Mouse (Mus musculus): ENCODE data around the gene Itih3. TPM values are rescaled to one million over a fixed set of nuclear protein-coding genes. Genes with fewer than 3 reads are reported as not detected.

The Itih3 gene
- polyA plus RNA-seq, 1 experiment from 2014 or later, result 74.2 TPM

Other genes starting within 250 kb of the Itih3 start
- gene Sfmbt1, start 208.9 kb downstream of the Itih3 start, polyA plus RNA-seq (2016; fragmentation: Nextera tagmentation; extraction: Ambion mirVana), result 17.1 and 18.7 TPM in 2 replicates
- gene Tmem110, start 98.2 kb downstream of the Itih3 start, polyA plus RNA-seq (2016; fragmentation: Nextera tagmentation; extraction: Ambion mirVana), result 16.1 and 17.3 TPM in 2 replicates
- 0.49 and 0.51 TPM in 2 replicates for gene Mustn1, start 44.6 kb downstream of the Itih3 start, polyA plus RNA-seq (2016; fragmentation: Nextera tagmentation; extraction: Ambion mirVana)
- gene Itih4, start 37.3 kb downstream of the Itih3 start, polyA plus RNA-seq (2016; fragmentation: Nextera tagmentation; extraction: Ambion mirVana), result 8.8 and 9.2 TPM in 2 replicates
- 20.1 and 21.2 TPM in 2 replicates for gene Itih1, start 19.5 kb upstream of the Itih3 start, polyA plus RNA-seq (2016; fragmentation: Nextera tagmentation; extraction: Ambion mirVana)
- 9.3 and 9.4 TPM in 2 replicates for gene Nek4, start 27.6 kb upstream of the Itih3 start, polyA plus RNA-seq (2016; fragmentation: Nextera tagmentation; extraction: Ambion mirVana)
- gene Glt8d1, start 77.6 kb upstream of the Itih3 start, polyA plus RNA-seq (2016; fragmentation: Nextera tagmentation; extraction: Ambion mirVana), result 23.5 and 23.9 TPM in 2 replicates
- 296 and 308 TPM in 2 replicates for gene Spcs1, start 77.9 kb upstream of the Itih3 start, polyA plus RNA-seq (2016; fragmentation: Nextera tagmentation; extraction: Ambion mirVana)
- 94.9 and 95.8 TPM in 2 replicates for gene Pbrm1, start 95.4 kb upstream of the Itih3 start, polyA plus RNA-seq (2016; fragmentation: Nextera tagmentation; extraction: Ambion mirVana)
- gene Gnl3, start 95.4 kb upstream of the Itih3 start, polyA plus RNA-seq (2016; fragmentation: Nextera tagmentation; extraction: Ambion mirVana), result 156 and 166 TPM in 2 replicates
- 95.4 and 103 TPM in 2 replicates for gene Smim4, start 205.2 kb upstream of the Itih3 start, polyA plus RNA-seq (2016; fragmentation: Nextera tagmentation; extraction: Ambion mirVana)
- 298 and 306 TPM in 2 replicates for gene Nt5dc2, start 207.3 kb upstream of the Itih3 start, polyA plus RNA-seq (2016; fragmentation: Nextera tagmentation; extraction: Ambion mirVana)
- 27.4 and 28.0 TPM in 2 replicates for gene Stab1, start 244.9 kb upstream of the Itih3 start, polyA plus RNA-seq (2016; fragmentation: Nextera tagmentation; extraction: Ambion mirVana)